ENCODE assay signal across 10 mouse cellular contexts in the genomic region with DNA sequence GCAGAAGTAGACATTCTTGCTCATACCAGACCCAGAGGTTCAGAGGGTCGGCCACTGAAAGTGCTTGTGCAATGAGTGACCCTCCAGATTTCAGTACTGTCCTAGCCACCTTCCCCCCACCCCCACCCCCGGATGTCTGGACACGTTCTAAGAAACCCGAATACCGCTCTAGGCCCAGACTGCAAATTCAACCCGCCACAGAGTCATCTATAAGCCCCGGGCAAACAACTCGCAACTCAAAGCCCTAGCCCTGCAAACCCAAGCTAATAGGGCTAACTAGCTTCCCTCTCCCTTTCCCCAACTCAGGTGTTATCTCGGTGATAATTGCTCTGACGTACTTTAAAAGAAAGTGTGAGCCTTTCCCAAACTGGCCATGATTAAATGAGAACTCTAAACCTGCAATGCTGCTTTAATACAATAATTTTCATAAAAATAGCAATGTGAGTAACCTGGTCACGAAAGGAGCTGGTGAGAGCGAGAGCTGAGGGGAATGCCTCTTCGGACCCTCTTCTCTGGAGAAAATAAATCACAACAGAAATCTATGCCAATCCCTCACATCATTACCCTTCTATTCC. TPM values are rescaled to one million over a fixed set of nuclear protein-coding genes. Genes with fewer than 3 reads are reported as not detected.
DNase-seq lines count a peak whose midpoint lies in the region; ATAC-seq lines count a peak whose summit lies in the region.
"Had no signal": no experiment of that assay in that cellular context is flagged by ENCODE, and none has a peak within 500 bp of the region (broad histone marks: within the 10 kb centered on the region; RNA-seq: fewer than 3 reads in every experiment).

No protein-coding gene starts in this region.

- WGBS in lung, embryonic 15.5 days = 3% methylated on average over 13 of the region's 13 CpGs
- 1% methylated on average over 13 of the region's 13 CpGs for WGBS in hindbrain, embryonic 16.5 days
- 2% methylated on average over 13 of the region's 13 CpGs for WGBS in neural tube, embryonic 13.5 days

- no peak for ATAC-seq in lung, embryonic 15.5 days (ENCODE audit: borderline replicate concordance, extremely low read depth, low FRiP score, low TSS enrichment)
- ATAC-seq in hindbrain, embryonic 16.5 days = peak; percentile 15
- ATAC-seq in neural tube, embryonic 13.5 days (ENCODE audit: low read depth) = peak; percentile 15

- H3K27me3 ChIP-seq in lung, embryonic 15.5 days = peaks cover 22% of the 10 kb centered on the region
- no peaks in the 10 kb centered on the region for H3K27me3 ChIP-seq in hindbrain, embryonic 16.5 days (replicated peaks; ENCODE audit: control insufficient read depth, insufficient read depth, low read length)
- no peaks in the 10 kb centered on the region for H3K27me3 ChIP-seq in neural tube, embryonic 13.5 days

- intact Hi-C loops in left cerebral cortex, postnatal 25 days (cut with DNase I) = loop anchor here (1.0 to 5.0 kb wide), 6 partner anchors 33 to 225 kb away; no protein-coding TSS in a partner anchor

- DNase-seq in cerebellum, adult 9-10 months = peak; percentile 69
- DNase-seq in cerebellum, adult 8-10 months = no peak
- no peak for DNase-seq in lung, postnatal 25 days (ENCODE audit: low spot score)
- DNase-seq in spleen, postnatal 36 days (ENCODE audit: low spot score in 2 of 2) = no peak
- no peak for DNase-seq in left cerebral cortex, postnatal 25 days (ENCODE audit: low spot score in 2 of 2)
- DNase-seq: gastrocnemius, adult 2 months had no signal

- no peak overlapping the region for H3K9ac ChIP-seq in lung, embryonic 15.5 days
- peak overlapping the region; percentile 28 for H3K9ac ChIP-seq in hindbrain, embryonic 16.5 days (ENCODE audit: low read depth, low read length)
- H3K9ac ChIP-seq in neural tube, embryonic 13.5 days = peak overlapping the region; percentile 81

- H3K9me3 ChIP-seq in lung, embryonic 15.5 days = no peaks in the 10 kb centered on the region
- H3K9me3 ChIP-seq in hindbrain, embryonic 16.5 days (ENCODE audit: control insufficient read depth, low read length) = no peaks in the 10 kb centered on the region
- no peaks in the 10 kb centered on the region for H3K9me3 ChIP-seq in neural tube, embryonic 13.5 days

- H3K4me3 ChIP-seq in lung, embryonic 15.5 days = no peak overlapping the region; the same call in 1 of the 2 replicates
- peak overlapping the region; percentile 81 for H3K4me3 ChIP-seq in hindbrain, embryonic 16.5 days (ENCODE audit: low read length)
- H3K4me3 ChIP-seq in neural tube, embryonic 13.5 days = peak overlapping the region; percentile 60
- H3K4me3 ChIP-seq: gastrocnemius, adult 2 months had no signal

- H3K36me3 ChIP-seq in lung, embryonic 15.5 days = no peaks in the 10 kb centered on the region
- no peaks in the 10 kb centered on the region for H3K36me3 ChIP-seq in hindbrain, embryonic 16.5 days (ENCODE audit: control insufficient read depth, insufficient read depth, low read length)
- no peaks in the 10 kb centered on the region for H3K36me3 ChIP-seq in neural tube, embryonic 13.5 days

- no peak overlapping the region for H3K27ac ChIP-seq in lung, embryonic 15.5 days
- peak overlapping the region; percentile 33 for H3K27ac ChIP-seq in hindbrain, embryonic 16.5 days (ENCODE audit: low read depth, low read length)
- H3K27ac ChIP-seq in neural tube, embryonic 13.5 days (replicated peaks) = peak overlapping the region; percentile 92
- H3K27ac ChIP-seq: gastrocnemius, adult 2 months had no signal

- H3K4me2 ChIP-seq in lung, embryonic 15.5 days = peak overlapping the region; percentile 55
- peak overlapping the region; percentile 69 for H3K4me2 ChIP-seq in hindbrain, embryonic 16.5 days (ENCODE audit: low read length)
- H3K4me2 ChIP-seq in neural tube, embryonic 13.5 days = peak overlapping the region; percentile 68

- H3K4me1 ChIP-seq in lung, embryonic 15.5 days = peaks cover 8% of the 10 kb centered on the region
- peaks cover 3% of the 10 kb centered on the region for H3K4me1 ChIP-seq in hindbrain, embryonic 16.5 days (ENCODE audit: control insufficient read depth, insufficient read depth, low read depth, low read length)
- peaks cover 39% of the 10 kb centered on the region for H3K4me1 ChIP-seq in neural tube, embryonic 13.5 days (replicated peaks)

RNA-seq across cellular contexts. Expression of a gene that starts 0.7 kb away (rescaled TPM):
- polyA plus RNA-seq in lung, embryonic 15.5 days (2015; fragmentation: Nextera tagmentation; extraction: Ambion mirVana) = 1.0 and 1.6 TPM in 2 replicates
- 326 and 328 TPM in 2 replicates for polyA plus RNA-seq in hindbrain, embryonic 16.5 days (2015; fragmentation: Nextera tagmentation; extraction: Ambion mirVana)
- 188 and 192 TPM in 2 replicates for polyA plus RNA-seq in neural tube, embryonic 13.5 days (2015; fragmentation: Nextera tagmentation; extraction: Ambion mirVana)
- 1,000 to 10,000 TPM; 2,524 to 2,644 TPM for total RNA-seq in left cerebral cortex, postnatal 25 days (2021)
- total RNA-seq: gastrocnemius, adult 2 months had no signal
- polyA plus RNA-seq: liver, adult 2 months had no signal

Comparison
In these comparisons a context has a peak if more than half of its experiments do, and no peak if none do; other contexts are left out.
1. RNA of a gene that starts 0.7 kb away (polyA plus RNA-seq): 326 to 328 TPM in hindbrain, embryonic 16.5 days and 188 to 192 TPM in neural tube, embryonic 13.5 days; 1.0 to 1.6 TPM in lung, embryonic 15.5 days; every median in the first group is over 10 times any median in the second.
2. Peak in every context shown above with its lines, with median percentiles within 50 percentile points of each other: H3K4me2 ChIP-seq.